Mouse (Mus musculus) heart, embryonic 15.5 days (tissue): ENCODE results near the gene Rplp2. TPM values are rescaled to one million over a fixed set of nuclear protein-coding genes. Genes with fewer than 3 reads are reported as not detected.
A peak's percentile ranks its signal among the peaks of the same experiment; 100 is the strongest.

Experiments used
- ATAC-seq: fragments of 200-750 bp; cut with Nextera tagmentation; replicated peaks from 2 replicates; pipeline ENCODE4 v1.8.0; 2017; ENCODE audit warnings: low read depth, moderate TSS enrichment; ENCODE audit not compliant: insufficient number of reproducible peaks, insufficient read depth, low FRiP score
- H3K27ac ChIP-seq: fragments of 300-500 bp; sonication (generic); 2 replicates; pipeline ENCODE4 v1.5.1; 2015; ENCODE audit warnings: mild to moderate bottlenecking, inconsistent platforms
- H3K27me3 ChIP-seq: fragments of 300-500 bp; sonication (generic); 2 replicates; pipeline ENCODE4 v1.6.1; 2015; ENCODE audit warnings: inconsistent platforms
- H3K36me3 ChIP-seq: fragments of 300-500 bp; sonication (generic); 2 replicates; pipeline ENCODE4 v1.6.1; 2015; ENCODE audit warnings: mild to moderate bottlenecking, inconsistent platforms
- H3K4me1 ChIP-seq: fragments of 300-500 bp; sonication (generic); replicated peaks from 2 replicates; pipeline ENCODE4 v1.6.1; 2015; ENCODE audit warnings: inconsistent platforms
- H3K4me2 ChIP-seq: fragments of 300-500 bp; sonication (generic); 2 replicates; pipeline ENCODE4 v1.6.1; 2015; ENCODE audit warnings: inconsistent platforms, mild to moderate bottlenecking, moderate library complexity
- H3K4me3 ChIP-seq: fragments of 300-500 bp; sonication (generic); 2 replicates; pipeline ENCODE4 v1.5.1; 2015; ENCODE audit warnings: mild to moderate bottlenecking, inconsistent platforms
- H3K9ac ChIP-seq: fragments of 300-500 bp; sonication (generic); 2 replicates; pipeline ENCODE4 v1.6.1; 2015; ENCODE audit warnings: mild to moderate bottlenecking, inconsistent platforms
- H3K9me3 ChIP-seq: fragments of 300-500 bp; sonication (generic); replicated peaks from 2 replicates; pipeline ENCODE4 v1.6.1; 2016; ENCODE audit warnings: inconsistent platforms
- WGBS: fragments of 180-500 bp; shearing (Covaris S2); methylation state at CpG from one replicate; pipeline ENCODE4 v1.1.7; 2015; ENCODE audit warnings: mixed read lengths; 5-methylcytosine and 5-hydroxymethylcytosine counted together
- polyA plus RNA-seq: library from polyadenylated mRNA; unstranded; fragments of >200 nt; fragmentation: Nextera tagmentation; extraction: Ambion mirVana; gene quantifications from 2 replicates; pipeline ENCODE4 v1.2.1, GENCODE M21; 2015

The Rplp2 gene
- polyA plus RNA-seq, 1 experiment from 2014 or later: 884 TPM

DNA sequence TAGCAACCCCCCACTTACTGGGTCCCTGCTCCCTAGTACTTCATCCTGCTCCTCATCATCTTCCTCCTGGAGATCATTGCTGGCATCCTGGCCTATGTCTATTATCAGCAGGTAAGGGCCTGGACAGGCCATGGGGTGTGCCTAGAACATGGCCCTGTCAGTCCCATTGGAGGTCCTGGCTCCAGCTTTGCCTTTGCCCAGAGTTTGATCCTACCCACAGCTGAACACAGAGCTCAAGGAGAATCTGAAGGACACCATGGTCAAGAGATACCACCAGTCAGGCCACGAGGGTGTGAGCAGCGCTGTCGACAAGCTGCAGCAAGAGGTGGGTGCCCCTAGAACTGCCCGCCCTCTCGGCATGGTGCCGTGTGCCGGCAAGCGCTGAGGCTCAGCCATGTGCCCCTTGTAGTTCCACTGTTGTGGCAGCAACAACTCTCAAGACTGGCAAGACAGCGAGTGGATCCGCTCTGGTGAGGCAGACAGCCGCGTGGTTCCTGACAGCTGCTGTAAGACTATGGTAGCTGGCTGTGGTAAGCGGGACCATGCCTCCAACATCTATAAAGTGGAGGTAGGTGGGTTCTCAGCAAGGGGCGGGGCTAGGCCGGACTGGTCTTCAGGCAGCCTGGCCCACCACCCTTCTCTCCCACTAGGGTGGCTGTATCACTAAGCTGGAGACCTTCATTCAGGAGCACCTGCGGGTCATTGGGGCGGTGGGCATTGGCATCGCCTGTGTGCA is 22.9 kb downstream of the Rplp2 start:
- 76% methylated on average over 18 of the region's 18 CpGs for WGBS
- Histone ChIP-seq H3K27ac (peak overlapping the region; percentile 96; the same call in 1 of the 2 replicates), H3K4me3 (no peak overlapping the region), H3K4me1 (peaks cover 61% of the 10 kb centered on the region), H3K4me2 (peak overlapping the region; percentile 91; the same call in 1 of the 2 replicates), H3K9me3 (no peaks in the 10 kb centered on the region), H3K9ac (peak overlapping the region; percentile 21; the same call in 1 of the 2 replicates), H3K36me3 (peaks cover 32% of the 10 kb centered on the region), H3K27me3 (peaks cover 9% of the 10 kb centered on the region)
- ATAC-seq: no peak

DNA sequence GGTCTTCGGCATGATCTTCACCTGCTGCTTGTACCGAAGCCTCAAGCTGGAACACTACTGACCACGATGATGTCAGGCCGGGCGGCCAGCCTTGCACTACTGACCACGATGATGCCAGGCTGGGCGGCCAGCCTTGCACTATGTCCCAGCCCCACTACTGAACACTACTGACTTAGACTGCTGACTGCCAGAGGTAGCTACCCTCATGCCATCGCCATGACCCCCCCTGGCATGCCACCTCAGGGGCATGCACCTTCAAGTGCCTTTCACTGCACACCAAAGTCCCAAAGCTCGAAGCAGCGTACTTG is 23.4 kb downstream of the Rplp2 start:
- H3K4me3 ChIP-seq: no peak overlapping the region
- H3K4me2 ChIP-seq: no peak overlapping the region
- H3K27ac ChIP-seq: no peak overlapping the region
- no peak for ATAC-seq
- peaks cover 5% of the 10 kb centered on the region; the same call in 1 of the 2 replicates for H3K27me3 ChIP-seq
- 92% methylated on average over 10 of the region's 10 CpGs for WGBS
- H3K36me3 ChIP-seq: peaks cover 32% of the 10 kb centered on the region
- H3K4me1 ChIP-seq: peaks cover 57% of the 10 kb centered on the region
- no peak overlapping the region for H3K9ac ChIP-seq
- no peaks in the 10 kb centered on the region for H3K9me3 ChIP-seq

DNA sequence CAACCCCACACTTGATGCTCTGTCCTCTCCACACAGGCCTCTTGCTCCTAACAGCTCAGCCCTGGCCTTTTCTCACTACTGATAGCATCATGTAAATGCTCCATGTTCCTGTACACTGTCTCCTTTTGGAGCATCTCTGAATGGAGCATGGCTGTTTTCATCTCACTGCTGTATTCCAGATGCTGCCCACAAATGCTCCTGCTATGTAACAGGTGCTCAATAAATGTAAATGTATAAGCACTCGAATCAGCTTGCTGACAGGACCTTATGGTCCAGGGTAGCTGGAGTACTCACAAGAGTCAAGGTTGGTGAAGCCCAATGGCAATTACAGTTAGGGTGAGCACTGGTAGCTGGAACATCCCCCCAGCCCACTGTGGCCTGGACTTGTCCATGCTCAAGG is 24.1 kb downstream of the Rplp2 start:
- no peak overlapping the region for H3K27ac ChIP-seq
- no peak for ATAC-seq
- no peak overlapping the region for H3K9ac ChIP-seq
- no peak overlapping the region for H3K4me3 ChIP-seq
- 88% methylated on average over 1 of the region's 1 CpGs for WGBS
- H3K4me2 ChIP-seq: no peak overlapping the region
- H3K4me1 ChIP-seq: peaks cover 58% of the 10 kb centered on the region
- no peaks in the 10 kb centered on the region for H3K27me3 ChIP-seq
- peaks cover 32% of the 10 kb centered on the region for H3K36me3 ChIP-seq
- H3K9me3 ChIP-seq: no peaks in the 10 kb centered on the region

DNA sequence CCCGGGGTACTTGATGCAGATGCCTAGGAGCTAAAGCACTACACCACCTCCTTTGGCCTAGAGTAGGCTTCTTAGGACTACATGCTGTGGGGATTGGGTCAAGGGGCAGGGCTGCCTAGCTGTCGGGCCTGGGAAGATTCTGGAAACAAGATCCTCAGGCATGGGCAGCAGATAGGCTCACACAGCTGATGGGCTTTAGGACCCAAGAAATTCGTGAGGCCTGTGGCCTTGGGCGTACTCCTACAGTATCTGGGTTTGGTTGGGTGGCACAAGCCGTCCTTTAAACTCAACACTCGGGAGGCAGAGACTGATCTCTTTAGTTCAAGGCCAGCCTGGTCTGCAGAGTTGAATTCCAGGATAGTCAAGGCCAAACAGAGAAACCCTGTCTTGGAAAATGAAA is 25.1 kb downstream of the Rplp2 start:
- Histone ChIP-seq H3K27me3 (no peaks in the 10 kb centered on the region), H3K36me3 (peaks cover 32% of the 10 kb centered on the region), H3K9ac (no peak overlapping the region), H3K4me3 (no peak overlapping the region), H3K4me1 (peaks cover 60% of the 10 kb centered on the region), H3K9me3 (no peaks in the 10 kb centered on the region), H3K27ac (no peak overlapping the region), H3K4me2 (no peak overlapping the region)
- WGBS: 78% methylated on average over 6 of the region's 6 CpGs
- no peak for ATAC-seq

DNA sequence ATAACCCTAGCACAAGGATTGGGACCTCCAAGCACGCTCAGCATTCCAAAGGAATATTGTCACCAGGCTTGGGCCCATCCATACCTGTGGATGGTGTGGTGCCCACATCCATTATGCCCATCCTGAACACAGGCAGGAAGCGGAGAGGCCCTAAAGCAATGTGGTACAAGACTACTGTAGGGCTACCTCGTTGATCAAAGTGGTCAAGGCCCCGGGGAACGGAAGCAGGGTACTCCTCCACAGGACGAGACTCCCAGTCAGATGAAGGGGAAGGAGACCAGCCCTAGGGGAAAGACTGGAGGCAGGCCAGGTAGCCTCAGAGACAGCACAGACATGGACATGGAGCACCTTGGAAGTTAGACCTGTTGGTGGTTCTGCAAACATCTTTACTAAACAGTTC is 25.6 kb downstream of the Rplp2 start:
- no peak for ATAC-seq
- Histone ChIP-seq H3K27me3 (no peaks in the 10 kb centered on the region), H3K4me3 (no peak overlapping the region), H3K4me2 (no peak overlapping the region), H3K9me3 (no peaks in the 10 kb centered on the region), H3K9ac (no peak overlapping the region), H3K4me1 (peaks cover 65% of the 10 kb centered on the region), H3K27ac (no peak overlapping the region), H3K36me3 (peaks cover 32% of the 10 kb centered on the region)
- WGBS: 78% methylated on average over 6 of the region's 6 CpGs

DNA sequence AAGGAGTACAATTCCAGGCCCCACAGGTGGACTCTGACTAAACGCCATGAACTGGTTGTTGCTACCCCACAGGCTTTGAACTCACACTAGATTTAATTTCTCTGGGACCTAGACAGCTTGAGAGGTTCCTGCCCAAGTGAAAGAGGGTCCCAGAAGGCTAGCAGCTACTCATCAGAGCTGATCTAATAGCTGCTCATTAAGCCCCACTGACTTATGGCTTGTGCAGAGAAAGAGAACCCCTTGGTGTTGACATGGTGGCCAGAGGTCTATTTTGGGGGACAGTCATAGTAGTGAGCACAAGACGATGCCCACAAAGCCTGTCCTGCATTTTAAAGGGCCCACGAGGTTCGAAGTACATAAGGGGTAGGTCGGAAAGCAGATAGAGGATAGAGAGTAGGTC is 27.0 kb downstream of the Rplp2 start:
- no peaks in the 10 kb centered on the region for H3K27me3 ChIP-seq
- H3K9ac ChIP-seq: peak overlapping the region; percentile 75
- H3K4me2 ChIP-seq: peak overlapping the region; percentile 98
- H3K27ac ChIP-seq: no peak overlapping the region
- WGBS: 4% methylated on average over 5 of the region's 5 CpGs
- no peak for ATAC-seq
- peaks cover 32% of the 10 kb centered on the region for H3K36me3 ChIP-seq
- peaks cover 60% of the 10 kb centered on the region for H3K4me1 ChIP-seq
- peak overlapping the region; percentile 95 for H3K4me3 ChIP-seq
- H3K9me3 ChIP-seq: no peaks in the 10 kb centered on the region

DNA sequence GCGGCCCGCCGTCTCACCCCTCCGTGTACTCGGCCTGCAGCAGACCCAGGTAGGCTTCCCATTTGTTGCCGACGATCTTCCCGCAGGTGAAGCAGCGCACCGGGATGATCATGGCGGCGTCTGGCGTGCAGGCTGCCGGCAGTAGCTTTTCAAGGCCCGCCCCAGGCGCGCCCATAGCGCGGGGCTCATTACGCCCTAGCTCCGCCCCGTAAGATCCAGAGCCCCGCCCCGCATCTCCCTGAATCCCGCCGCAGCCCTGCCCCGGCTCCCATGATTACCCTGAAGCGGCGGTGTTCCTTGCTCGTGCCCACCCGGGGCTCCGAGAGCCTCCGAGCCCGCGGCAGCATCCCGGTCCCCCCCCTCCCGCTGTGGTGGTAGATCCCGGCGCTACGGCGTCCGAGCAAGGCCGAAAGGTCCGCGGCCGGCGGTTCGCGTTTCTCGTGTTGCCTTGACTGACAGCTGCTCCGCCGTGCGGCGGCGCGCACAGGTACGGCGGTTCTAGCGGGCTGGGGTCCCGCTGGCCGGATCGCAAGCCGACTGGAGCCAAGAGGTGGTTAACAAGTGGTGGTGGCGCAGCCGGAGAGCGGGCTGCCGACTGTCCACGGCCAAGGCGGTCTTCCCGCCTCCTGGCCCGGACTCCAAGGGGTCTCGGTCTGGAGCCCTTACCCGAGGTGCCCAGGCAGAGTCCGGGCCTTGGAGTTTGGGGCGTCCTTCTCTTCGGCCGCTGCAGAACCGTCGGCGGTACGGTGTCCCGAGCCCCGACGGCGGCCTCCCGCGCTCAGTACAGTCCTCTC is 28.0 kb downstream of the Rplp2 start, which contains the start of the genes Polr2l and Tspan4:
TSS of gene Polr2l (minus strand) at position 122 of the 794 bp plus-strand sequence.
TSS of gene Tspan4 (plus strand) at position 230 of the 794 bp plus-strand sequence.
- WGBS: under 1% methylated on average over 87 of the region's 87 CpGs
- Histone ChIP-seq H3K9ac (peak within 1 kb of the TSS; percentile 75), H3K4me3 (peak within 1 kb of the TSS; percentile 95), H3K9me3 (no peaks in the 10 kb centered on the region), H3K4me2 (peak within 1 kb of the TSS; percentile 98), H3K27ac (peak within 1 kb of the TSS; percentile 99), H3K4me1 (peaks cover 51% of the 10 kb centered on the region), H3K36me3 (peaks cover 24% of the 10 kb centered on the region), H3K27me3 (no peaks in the 10 kb centered on the region)
- peak; percentile 41 for ATAC-seq

DNA sequence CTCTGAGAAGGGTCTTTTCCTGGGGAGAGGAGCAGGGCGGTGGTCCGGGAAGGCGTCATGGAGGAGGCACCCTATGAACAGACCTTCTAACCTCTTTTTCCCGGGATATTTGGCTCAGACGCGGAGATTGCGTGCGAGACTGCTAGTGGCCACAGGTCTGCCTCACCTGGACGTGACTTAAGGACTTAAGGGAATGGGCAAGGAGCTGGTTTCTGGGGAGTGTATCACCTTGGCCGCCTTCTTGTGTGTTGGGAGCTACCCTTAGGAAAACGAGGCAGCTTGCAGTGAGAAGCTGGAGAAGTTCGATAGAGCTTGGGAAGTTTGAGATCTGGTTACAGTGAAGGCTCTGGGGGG is 28.6 kb downstream of the Rplp2 start:
- peaks cover 54% of the 10 kb centered on the region for H3K4me1 ChIP-seq

DNA sequence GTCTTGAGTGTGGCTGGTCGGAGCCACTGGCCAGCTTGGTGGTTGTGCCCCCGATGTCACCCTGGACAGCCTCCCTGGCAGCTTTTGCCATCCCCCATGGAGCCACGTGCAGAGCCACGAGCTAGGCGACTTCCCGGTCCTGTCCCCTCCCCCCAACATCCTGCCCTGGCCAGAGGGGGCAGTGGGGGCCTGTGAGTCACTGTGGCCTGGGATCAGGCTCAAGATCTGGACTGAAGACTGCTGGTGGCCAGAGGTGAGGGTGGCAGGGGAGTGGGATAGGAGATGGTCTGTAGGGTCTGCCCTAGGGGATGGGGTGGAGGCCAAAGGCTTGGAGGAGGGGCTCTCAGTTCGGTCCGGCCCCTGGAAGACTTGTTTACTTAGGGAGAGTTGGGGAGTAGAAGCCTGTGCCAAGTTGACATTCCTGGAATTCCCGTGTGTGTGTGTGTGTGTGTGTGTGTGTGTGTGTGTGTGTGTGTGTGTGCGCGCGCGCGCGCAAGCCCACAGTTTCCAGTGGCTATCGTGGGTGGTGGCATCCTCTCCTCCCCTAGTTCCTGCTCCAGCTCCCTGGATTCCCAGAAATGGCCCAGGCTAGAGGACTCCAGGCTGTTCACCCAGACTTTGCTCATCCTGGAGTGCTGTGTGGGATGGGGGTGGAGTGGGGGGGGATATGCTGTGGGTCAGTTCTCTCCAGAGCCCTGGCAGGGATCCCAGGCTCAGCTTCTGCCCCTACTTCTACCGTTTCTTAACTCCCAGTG is 29.2 kb downstream of the Rplp2 start:
- no peaks in the 10 kb centered on the region for H3K9me3 ChIP-seq
- peaks cover 60% of the 10 kb centered on the region for H3K4me1 ChIP-seq
- WGBS: under 1% methylated on average over 11 of the region's 17 CpGs
- H3K4me2 ChIP-seq: peak overlapping the region; percentile 98
- ATAC-seq: peak; percentile 65
- H3K36me3 ChIP-seq: peaks cover 12% of the 10 kb centered on the region
- H3K4me3 ChIP-seq: peak overlapping the region; percentile 95
- no peaks in the 10 kb centered on the region for H3K27me3 ChIP-seq
- peak overlapping the region; percentile 75 for H3K9ac ChIP-seq
- H3K27ac ChIP-seq: peak overlapping the region; percentile 99

More for the DNA sequence above, 28.6 kb downstream of the Rplp2 start:
- no peaks in the 10 kb centered on the region for H3K9me3 ChIP-seq
- ATAC-seq: no peak
- H3K27ac ChIP-seq: peak overlapping the region; percentile 99
- H3K36me3 ChIP-seq: peaks cover 19% of the 10 kb centered on the region
- H3K27me3 ChIP-seq: no peaks in the 10 kb centered on the region
- H3K4me3 ChIP-seq: peak overlapping the region; percentile 95
- H3K9ac ChIP-seq: peak overlapping the region; percentile 75
- whole genome bisulfite sequencing: under 1% methylated on average over 12 of the region's 12 CpGs
- peak overlapping the region; percentile 98 for H3K4me2 ChIP-seq

DNA sequence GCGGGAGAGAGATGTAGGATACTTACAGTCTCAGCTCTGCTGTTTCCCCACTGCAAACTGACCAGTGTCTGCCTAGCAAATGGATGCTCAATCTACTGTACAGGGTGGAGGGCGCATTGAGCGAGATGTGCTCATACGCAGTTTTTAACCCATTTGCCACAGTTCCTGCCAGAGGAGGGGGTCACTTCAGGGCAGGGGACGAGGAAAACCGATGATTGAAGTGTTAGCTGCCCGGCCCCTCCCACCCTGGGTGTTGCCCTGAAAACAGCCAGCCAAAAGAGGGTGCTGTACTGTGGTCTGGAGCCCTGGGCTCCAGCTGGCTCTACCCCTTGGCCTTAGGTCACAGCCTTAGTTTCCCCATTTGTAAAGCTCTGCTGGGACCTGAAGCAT is 29.8 kb downstream of the Rplp2 start:
- Histone ChIP-seq H3K9ac (peak overlapping the region; percentile 43), H3K9me3 (no peaks in the 10 kb centered on the region), H3K27ac (peak overlapping the region; percentile 99), H3K4me3 (peak overlapping the region; percentile 95), H3K27me3 (no peaks in the 10 kb centered on the region), H3K4me1 (peaks cover 66% of the 10 kb centered on the region), H3K4me2 (peak overlapping the region; percentile 98), H3K36me3 (peaks cover 10% of the 10 kb centered on the region)
- no peak for ATAC-seq
- WGBS: 9% methylated on average over 7 of the region's 7 CpGs
